Mouse (Mus musculus) B cell, adult 67 days (primary cell): ENCODE data around the gene Olfr429. TPM values are rescaled to one million over a fixed set of nuclear protein-coding genes. Genes with fewer than 3 reads are reported as not detected.

Source experiments
- total RNA-seq, 2 experiments: library from RNA; stranded (reverse); gene quantifications; 4 replicates each; pipeline ENCODE4 v1.2.4; 2023

The Olfr429 gene
- not detected for total RNA-seq

GRCm38 (mm10) chr1:174084031-174084430 is at the start of gene Olfr429:
Gene Olfr429 (plus strand): TSS chr1:174084331.

GRCm38 (mm10) chr1:174040523-174041177 is 43.5 kb upstream of the Olfr429 start, which contains the start of gene Olfr433:
Gene Olfr433 (plus strand): TSS chr1:174040705.

GRCm38 (mm10) chr1:174048893-174049292 is 35.2 kb upstream of the Olfr429 start, which contains the start of gene Olfr432:
Gene Olfr432 (plus strand): TSS chr1:174049205.

GRCm38 (mm10) chr1:174066305-174066704 is 17.8 kb upstream of the Olfr429 start, which contains the start of gene Olfr430:
Gene Olfr430 (plus strand): TSS chr1:174066605.

DNA sequence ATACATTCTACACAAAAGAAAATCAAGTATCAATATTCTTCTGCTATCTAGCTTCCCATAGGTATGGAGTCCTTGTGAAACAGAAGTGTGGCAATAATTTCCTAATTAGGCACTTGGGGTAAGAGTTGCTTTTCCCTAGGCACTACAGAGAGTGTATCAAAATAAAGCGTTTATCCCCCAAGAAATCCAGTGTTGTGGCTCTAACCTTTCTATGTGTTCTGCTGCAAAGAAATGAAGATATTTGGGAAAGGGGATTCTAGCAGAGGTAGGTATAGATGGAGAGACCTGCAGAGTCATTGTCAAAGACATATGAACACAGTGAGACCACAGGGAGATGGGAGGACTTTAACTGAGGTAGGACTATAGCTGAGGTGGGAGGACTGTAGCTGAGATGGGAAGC is 12.5 kb downstream of the Olfr429 start, which contains the start of gene Olfr427:
Olfr427 (plus strand) TSS at position 301 of the 400 bp plus-strand sequence.

GRCm38 (mm10) chr1:174121062-174121461 is 36.9 kb downstream of the Olfr429 start, which contains the start of gene Olfr231:
Gene Olfr231 (minus strand): TSS chr1:174121162.

GRCm38 (mm10) chr1:174131217-174131616 is 47.1 kb downstream of the Olfr429 start, which contains the start of gene Olfr424:
Gene Olfr424 (plus strand): TSS chr1:174131517.

Other genes with a start within 250 kb of the Olfr429 start
- under 1 TPM in 1 of 2 experiments, not detected in 1; 0.44 TPM for gene Ifi211, start 171.3 kb upstream of the Olfr429 start, total RNA-seq
- gene Mndal, start 141.8 kb upstream of the Olfr429 start, total RNA-seq: 100 to 1,000 TPM; 530 to 659 TPM
- gene Ifi203, start 141.7 kb upstream of the Olfr429 start, total RNA-seq: 100 to 1,000 TPM; 289 to 326 TPM
- not detected for gene Ifi202b, start 101.6 kb upstream of the Olfr429 start, total RNA-seq
- gene Ifi205, start 52.5 kb upstream of the Olfr429 start, total RNA-seq: 1 to 10 TPM; 6.0 to 6.6 TPM
- under 1 TPM; 0.52 to 0.53 TPM for gene Olfr433, start 43.6 kb upstream of the Olfr429 start, total RNA-seq
- gene Olfr432, start 35.1 kb upstream of the Olfr429 start, total RNA-seq: not detected
- gene Olfr430, start 17.7 kb upstream of the Olfr429 start, total RNA-seq: not detected
- gene Olfr427, start 12.6 kb downstream of the Olfr429 start, total RNA-seq: not detected
- not detected for gene Olfr231, start 36.8 kb downstream of the Olfr429 start, total RNA-seq
- gene Olfr424, start 47.2 kb downstream of the Olfr429 start, total RNA-seq: not detected
- not detected for gene Olfr420, start 71.3 kb downstream of the Olfr429 start, total RNA-seq
- gene Spta1, start 88.4 kb downstream of the Olfr429 start, total RNA-seq: under 1 TPM in 1 of 2 experiments, not detected in 1; 0.20 TPM
- gene Olfr419, start 167.7 kb downstream of the Olfr429 start, total RNA-seq: not detected
- not detected for gene Mptx1, start 246.2 kb downstream of the Olfr429 start, total RNA-seq